Mouse (Mus musculus): ENCODE measurements around the gene Smg5.

- TF ChIP-seq CTCF (IDR thresholded peaks at IDR 0.05; ENCODE audit: low read depth) (no peak), EP300 (IDR thresholded peaks at IDR 0.05; ENCODE audit: low read depth) (no peak)
These were observed 16.8 kb downstream of the Smg5 start for GRCm38 (mm10) chr3:88352907-88353306.
